Mouse (Mus musculus): ENCODE results near the gene Rhag. TPM values are rescaled to one million over a fixed set of nuclear protein-coding genes. Genes with fewer than 3 reads are reported as not detected.

Rhag gene
- polyA plus RNA-seq, 1 experiment from 2014 or later: 197 TPM

GRCm38 (mm10) chr17:40817340-40817943 lies 6.5 kb downstream of the Rhag start:
- ATAC-seq (ENCODE audit: low read depth): peak; percentile 87
- peak overlapping the region; percentile 66 for H3K9ac ChIP-seq
- peaks cover 37% of the 10 kb centered on the region for H3K36me3 ChIP-seq

GRCm38 (mm10) chr17:40821477-40821876 lies 10.6 kb downstream of the Rhag start:
- peaks cover 58% of the 10 kb centered on the region for H3K4me1 ChIP-seq (replicated peaks)
- H3K4me3 ChIP-seq (replicated peaks): 0 out of 2 replicates have a peak overlapping the region, but pooled peaks have one; percentile 13
- no peaks in the 10 kb centered on the region for H3K27me3 ChIP-seq
- H3K9me3 ChIP-seq (replicated peaks): no peaks in the 10 kb centered on the region
- H3K9ac ChIP-seq: peak overlapping the region; percentile 39; the same call in 1 of the 2 replicates
- H3K36me3 ChIP-seq: peaks cover 51% of the 10 kb centered on the region
- H3K4me2 ChIP-seq: 0 out of 2 replicates have a peak overlapping the region, but pooled peaks have one; percentile 46
- DNase-seq (no peak), ATAC-seq (ENCODE audit: low read depth) (peak; percentile 41; the same call in 1 of the 2 replicates)
- WGBS (ENCODE audit: insufficient replicate concordance): 35% methylated on average over 9 of the region's 9 CpGs
- peak overlapping the region; percentile 61; the same call in 1 of the 2 replicates for H3K27ac ChIP-seq

More at GRCm38 (mm10) chr17:40817340-40817943, 6.5 kb downstream of the Rhag start:
- Histone ChIP-seq H3K27ac (peak overlapping the region; percentile 91), H3K4me2 (peak overlapping the region; percentile 74), H3K9me3 (replicated peaks) (no peaks in the 10 kb centered on the region), H3K27me3 (no peaks in the 10 kb centered on the region), H3K4me1 (replicated peaks) (peaks cover 55% of the 10 kb centered on the region), H3K4me3 (replicated peaks) (peak overlapping the region; percentile 56)
- DNase-seq: peak; percentile 42
- 15% methylated on average over 4 of the region's 4 CpGs for WGBS (ENCODE audit: insufficient replicate concordance)

GRCm38 (mm10) chr17:40823817-40824216 lies 12.9 kb downstream of the Rhag start:
- H3K9me3 ChIP-seq (replicated peaks): no peaks in the 10 kb centered on the region
- WGBS (ENCODE audit: insufficient replicate concordance): 31% methylated on average over 4 of the region's 4 CpGs
- no peaks in the 10 kb centered on the region for H3K27me3 ChIP-seq
- peaks cover 47% of the 10 kb centered on the region for H3K36me3 ChIP-seq
- no peak overlapping the region for H3K4me2 ChIP-seq
- ATAC-seq (ENCODE audit: low read depth): no peak
- peaks cover 38% of the 10 kb centered on the region for H3K4me1 ChIP-seq (replicated peaks)
- H3K9ac ChIP-seq: no peak overlapping the region
- 0 out of 2 replicates have a peak overlapping the region, but pooled peaks have one; percentile 1 for H3K27ac ChIP-seq
- no peak for DNase-seq
- no peak overlapping the region for H3K4me3 ChIP-seq (replicated peaks)

GRCm38 (mm10) chr17:40824549-40824948 lies 13.6 kb downstream of the Rhag start:
- no peak overlapping the region for H3K4me2 ChIP-seq
- no peak for DNase-seq
- no peaks in the 10 kb centered on the region for H3K27me3 ChIP-seq
- peaks cover 30% of the 10 kb centered on the region for H3K4me1 ChIP-seq (replicated peaks)
- no peaks in the 10 kb centered on the region for H3K9me3 ChIP-seq (replicated peaks)
- H3K27ac ChIP-seq: no peak overlapping the region
- no peak for ATAC-seq (ENCODE audit: low read depth)
- WGBS (ENCODE audit: insufficient replicate concordance): 46% methylated on average over 8 of the region's 8 CpGs
- no peak overlapping the region for H3K9ac ChIP-seq
- peaks cover 48% of the 10 kb centered on the region for H3K36me3 ChIP-seq
- no peak overlapping the region for H3K4me3 ChIP-seq (replicated peaks)

GRCm38 (mm10) chr17:40831870-40832269 lies 20.9 kb downstream of the Rhag start:
- WGBS (ENCODE audit: insufficient replicate concordance): 52% methylated on average over 2 of the region's 2 CpGs
- DNase-seq (no peak), ATAC-seq (ENCODE audit: low read depth) (no peak)
- Histone ChIP-seq H3K27ac (no peak overlapping the region), H3K27me3 (no peaks in the 10 kb centered on the region), H3K9ac (no peak overlapping the region), H3K9me3 (replicated peaks) (no peaks in the 10 kb centered on the region), H3K36me3 (peaks cover 84% of the 10 kb centered on the region), H3K4me2 (no peak overlapping the region), H3K4me3 (replicated peaks) (no peak overlapping the region), H3K4me1 (replicated peaks) (no peaks in the 10 kb centered on the region)

- ATAC-seq (ENCODE audit: low read depth) (no peak), DNase-seq (no peak)
- no peaks in the 10 kb centered on the region for H3K9me3 ChIP-seq (replicated peaks)
- no peaks in the 10 kb centered on the region for H3K27me3 ChIP-seq
- no peaks in the 10 kb centered on the region for H3K4me1 ChIP-seq (replicated peaks)
- H3K36me3 ChIP-seq: peaks cover 79% of the 10 kb centered on the region
- H3K4me3 ChIP-seq (replicated peaks): no peak overlapping the region
- H3K27ac ChIP-seq: no peak overlapping the region
- no peak overlapping the region for H3K4me2 ChIP-seq
- no peak overlapping the region for H3K9ac ChIP-seq
Measured at GRCm38 (mm10) chr17:40837308-40837707, 26.4 kb downstream of the Rhag start.

GRCm38 (mm10) chr17:40855065-40855464 lies 44.1 kb downstream of the Rhag start:
- no peaks in the 10 kb centered on the region for H3K9me3 ChIP-seq (replicated peaks)
- no peaks in the 10 kb centered on the region for H3K36me3 ChIP-seq
- H3K4me1 ChIP-seq (replicated peaks): no peaks in the 10 kb centered on the region
- no peaks in the 10 kb centered on the region for H3K27me3 ChIP-seq
- no peak for DNase-seq
- H3K4me2 ChIP-seq: no peak overlapping the region
- H3K9ac ChIP-seq: no peak overlapping the region
- ATAC-seq (ENCODE audit: low read depth): no peak
- no peak overlapping the region for H3K27ac ChIP-seq
- no peak overlapping the region for H3K4me3 ChIP-seq (replicated peaks)

GRCm38 (mm10) chr17:40868952-40869747 lies 58.2 kb downstream of the Rhag start:
- no peak overlapping the region for H3K27ac ChIP-seq
- no peak overlapping the region for H3K4me2 ChIP-seq
- ATAC-seq (ENCODE audit: low read depth): no peak

GRCm38 (mm10) chr17:40872626-40873025 lies 61.7 kb downstream of the Rhag start:
- Histone ChIP-seq H3K9ac (no peak overlapping the region), H3K36me3 (no peaks in the 10 kb centered on the region), H3K4me2 (no peak overlapping the region), H3K27me3 (no peaks in the 10 kb centered on the region), H3K27ac (no peak overlapping the region), H3K4me1 (replicated peaks) (peaks cover 12% of the 10 kb centered on the region), H3K9me3 (replicated peaks) (no peaks in the 10 kb centered on the region), H3K4me3 (replicated peaks) (no peak overlapping the region)
- ATAC-seq (ENCODE audit: low read depth) (no peak), DNase-seq (no peak)
- 84% methylated on average over 6 of the region's 6 CpGs for WGBS (ENCODE audit: insufficient replicate concordance)

More at GRCm38 (mm10) chr17:40868952-40869747, 58.2 kb downstream of the Rhag start:
- H3K4me3 ChIP-seq (replicated peaks): no peak overlapping the region
- H3K27me3 ChIP-seq: no peaks in the 10 kb centered on the region
- peaks cover 8% of the 10 kb centered on the region; the same call in 1 of the 2 replicates for H3K4me1 ChIP-seq (replicated peaks)
- WGBS (ENCODE audit: insufficient replicate concordance): 9% methylated on average over 10 of the region's 10 CpGs
- no peaks in the 10 kb centered on the region for H3K9me3 ChIP-seq (replicated peaks)
- no peaks in the 10 kb centered on the region for H3K36me3 ChIP-seq
- H3K9ac ChIP-seq: no peak overlapping the region
- no peak for DNase-seq

GRCm38 (mm10) chr17:40873582-40874011 lies 62.7 kb downstream of the Rhag start:
- peaks cover 21% of the 10 kb centered on the region for H3K4me1 ChIP-seq (replicated peaks)
- 19% methylated on average over 2 of the region's 2 CpGs for WGBS (ENCODE audit: insufficient replicate concordance)
- no peak for ATAC-seq (ENCODE audit: low read depth)

GRCm38 (mm10) chr17:40874701-40875100 lies 63.8 kb downstream of the Rhag start:
- no peaks in the 10 kb centered on the region for H3K9me3 ChIP-seq (replicated peaks)
- no peaks in the 10 kb centered on the region for H3K27me3 ChIP-seq
- H3K4me3 ChIP-seq (replicated peaks): no peak overlapping the region
- DNase-seq (no peak), ATAC-seq (ENCODE audit: low read depth) (no peak)
- no peak overlapping the region for H3K27ac ChIP-seq
- H3K9ac ChIP-seq: no peak overlapping the region
- no peak overlapping the region for H3K4me2 ChIP-seq
- peaks cover 25% of the 10 kb centered on the region for H3K4me1 ChIP-seq (replicated peaks)
- no peaks in the 10 kb centered on the region for H3K36me3 ChIP-seq
- WGBS (ENCODE audit: insufficient replicate concordance): 70% methylated on average over 3 of the region's 3 CpGs

More at GRCm38 (mm10) chr17:40873582-40874011, 62.7 kb downstream of the Rhag start:
- DNase-seq: no peak
- Histone ChIP-seq H3K27ac (no peak overlapping the region), H3K36me3 (no peaks in the 10 kb centered on the region), H3K4me2 (no peak overlapping the region), H3K9ac (no peak overlapping the region), H3K9me3 (replicated peaks) (no peaks in the 10 kb centered on the region), H3K27me3 (no peaks in the 10 kb centered on the region), H3K4me3 (replicated peaks) (no peak overlapping the region)

All from liver, embryonic 13.5 days (tissue).